Mouse (Mus musculus) retina, embryonic 14.5 days (tissue): ENCODE data around the gene Fktn.
"Not testable (repeated sequence)": the region's sequence is repeated elsewhere in the genome, so short reads cannot be mapped to it uniquely, and the experiment has no call there.

Experiments
- DNase-seq: peaks from one replicate; pipeline ENCODE4 v3.0.0-alpha.2; 2015; ENCODE audit warnings: low spot score

Fktn gene

DNA sequence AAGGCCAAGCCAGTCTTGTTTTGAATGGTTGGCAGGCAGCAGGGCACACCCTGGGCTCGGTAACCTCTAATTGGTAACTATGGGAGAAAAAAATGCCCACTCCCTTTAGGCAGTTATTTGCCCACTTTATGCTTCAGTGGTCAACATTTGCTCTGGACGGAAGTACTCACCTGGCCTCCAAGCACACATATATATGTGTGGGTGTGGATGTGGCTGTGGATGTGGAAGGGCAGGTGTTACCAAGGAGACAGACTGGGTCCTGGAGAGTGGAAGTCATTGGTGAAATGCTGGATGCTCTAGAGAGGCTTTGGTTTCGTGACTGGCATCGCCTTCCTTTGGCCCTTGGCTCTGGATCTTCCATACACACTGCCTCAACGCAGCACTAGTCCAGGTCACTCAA, 58.2 kb downstream of the Fktn start:
- no peak for DNase-seq

DNA sequence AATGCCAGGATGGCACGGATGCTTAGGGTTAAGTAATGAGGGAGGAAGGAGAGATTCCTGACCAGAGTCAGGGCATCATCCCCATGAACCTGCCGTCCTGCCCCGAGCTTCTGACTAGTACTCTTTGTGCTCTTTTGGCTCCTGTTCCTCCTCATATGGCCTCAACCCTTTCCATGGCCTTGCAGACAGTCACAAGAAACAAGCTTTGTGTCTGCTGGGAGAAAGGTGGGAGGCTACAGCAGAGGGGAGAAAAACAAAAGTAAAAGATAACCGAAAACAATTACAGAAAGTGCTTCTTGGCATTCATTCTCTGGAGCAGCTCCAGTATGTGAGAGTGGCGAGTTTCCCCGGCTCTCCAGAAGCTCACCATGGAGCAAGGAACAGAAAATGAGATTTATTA, 60.1 kb downstream of the Fktn start:
- DNase-seq = no peak

DNA sequence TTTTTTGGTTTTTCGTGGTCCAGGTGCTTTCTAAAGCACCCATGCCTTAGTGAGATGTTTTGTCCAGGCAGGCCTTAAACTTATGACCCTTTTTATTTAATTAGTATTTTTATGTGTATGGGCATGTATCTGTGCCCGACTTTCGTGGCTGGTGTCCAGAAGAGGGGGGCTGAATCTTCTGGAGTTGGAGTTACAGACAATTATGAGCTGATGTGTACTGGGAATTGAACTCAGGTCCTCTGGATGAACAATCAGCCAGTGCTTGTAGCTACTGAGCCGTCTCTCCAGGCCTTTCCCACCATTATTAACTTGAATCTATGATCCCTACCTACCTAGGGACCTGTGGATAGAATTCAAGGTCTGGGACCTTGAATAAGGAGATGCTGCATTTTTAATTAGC, 67.6 kb downstream of the Fktn start:
- DNase-seq = no peak

DNA sequence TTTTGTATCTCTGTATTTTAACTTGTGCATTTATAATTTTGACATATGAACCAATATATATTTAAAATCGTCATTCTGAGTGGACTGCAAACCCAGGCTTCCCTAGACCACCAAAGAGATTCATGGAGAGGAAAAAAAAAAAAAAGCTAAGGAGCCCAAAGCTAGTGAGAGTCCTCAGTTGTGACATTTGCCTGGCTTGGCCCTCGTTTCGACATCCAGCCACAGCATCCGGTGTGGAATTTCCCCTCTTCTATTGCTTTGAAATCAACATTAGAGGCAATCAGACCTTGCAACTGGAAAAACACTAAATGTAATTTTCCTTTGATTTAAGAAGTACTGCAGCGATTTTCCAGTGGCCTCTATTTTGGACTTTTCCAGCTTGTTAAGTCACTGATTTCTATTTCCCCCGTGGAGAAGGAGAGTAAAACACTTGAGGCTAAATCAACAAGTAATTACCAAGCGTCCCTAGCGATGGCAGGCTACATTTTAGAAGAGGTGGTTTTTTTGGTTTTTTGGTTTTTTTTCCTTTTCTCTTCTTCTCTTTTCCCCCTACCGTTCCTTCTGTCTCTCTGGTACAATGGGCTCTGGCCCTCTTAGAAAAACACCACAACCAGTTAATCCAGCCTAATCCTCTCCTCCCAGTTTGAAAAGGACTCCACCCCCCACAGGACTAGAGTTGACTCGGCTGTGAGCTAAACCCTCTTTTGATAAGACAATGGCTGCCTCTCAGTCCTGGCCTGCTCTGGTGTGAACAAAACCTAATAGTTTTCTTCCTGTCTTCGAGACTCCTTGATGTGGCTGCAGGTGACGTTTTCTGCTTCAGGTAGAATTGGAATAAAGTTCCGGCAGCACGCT, 68.6 kb downstream of the Fktn start:
- DNase-seq = no peak

DNA sequence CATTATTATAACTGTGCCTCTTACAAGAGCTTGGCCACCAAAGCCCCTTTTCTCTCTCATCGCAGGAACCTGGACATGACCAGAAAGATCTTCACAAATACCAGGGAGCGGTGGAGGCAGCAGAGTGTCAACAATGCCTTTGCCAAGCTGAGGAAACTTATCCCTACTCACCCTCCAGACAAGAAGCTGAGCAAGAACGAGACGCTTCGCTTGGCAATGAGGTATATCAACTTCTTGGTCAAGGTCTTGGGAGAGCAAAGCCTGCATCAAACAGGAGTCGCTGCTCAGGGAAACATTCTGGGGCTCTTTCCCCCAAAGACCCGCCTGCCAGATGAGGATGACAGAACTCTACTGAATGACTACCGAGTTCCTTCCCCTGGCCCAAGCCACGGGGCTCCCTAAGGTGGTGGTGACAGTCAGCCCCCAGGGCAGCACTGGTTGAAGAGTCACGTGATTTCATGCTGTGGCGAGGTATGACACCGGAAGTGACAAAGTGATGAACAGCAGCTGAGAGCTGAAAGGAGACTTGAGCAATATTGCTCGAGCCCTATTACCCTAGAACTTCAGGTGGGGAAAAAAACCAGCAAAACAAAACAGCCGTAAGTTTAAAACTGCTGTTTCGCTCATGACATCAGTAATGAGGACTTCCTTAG, 72.1 kb downstream of the Fktn start:
- no peak for DNase-seq

DNA sequence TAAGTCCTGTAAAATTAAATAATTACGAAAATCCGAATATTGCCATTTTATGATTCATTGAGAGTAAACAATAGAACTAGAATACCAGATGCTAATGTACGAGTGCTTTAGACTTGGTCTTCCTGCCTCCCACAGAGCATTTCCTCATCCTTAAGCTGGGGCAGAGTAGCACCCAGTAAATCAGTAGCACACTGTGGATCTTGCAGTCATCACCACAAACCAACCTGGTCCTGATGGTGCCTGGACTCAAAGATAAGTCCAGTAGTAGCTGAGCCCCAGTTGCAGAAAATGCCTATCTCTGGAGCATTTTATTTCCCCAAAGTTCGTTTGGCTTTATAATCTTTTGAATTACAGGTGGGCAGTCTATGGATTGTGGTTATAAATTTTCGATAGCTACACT, 73.1 kb downstream of the Fktn start:
- DNase-seq = no peak

DNA sequence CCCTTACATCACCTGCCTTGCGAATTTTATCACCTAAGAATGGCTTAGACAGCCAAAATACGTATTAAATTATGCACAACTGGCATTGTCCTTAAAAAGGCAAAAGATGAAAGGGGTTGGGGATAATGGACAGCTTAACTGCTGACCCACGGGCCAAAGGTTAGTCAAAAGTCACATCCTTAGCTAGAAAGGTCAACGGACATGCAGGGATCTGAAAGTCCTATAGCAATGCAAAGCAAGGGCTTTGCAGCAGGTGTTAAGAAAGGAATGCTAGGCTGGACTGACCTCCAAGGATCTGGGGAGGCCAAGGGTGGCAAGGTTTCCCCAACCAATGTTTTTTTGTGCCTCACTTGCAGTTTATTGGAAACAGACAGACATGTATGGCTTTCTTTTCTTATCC, 75.5 kb downstream of the Fktn start:
- DNase-seq = no peak

DNA sequence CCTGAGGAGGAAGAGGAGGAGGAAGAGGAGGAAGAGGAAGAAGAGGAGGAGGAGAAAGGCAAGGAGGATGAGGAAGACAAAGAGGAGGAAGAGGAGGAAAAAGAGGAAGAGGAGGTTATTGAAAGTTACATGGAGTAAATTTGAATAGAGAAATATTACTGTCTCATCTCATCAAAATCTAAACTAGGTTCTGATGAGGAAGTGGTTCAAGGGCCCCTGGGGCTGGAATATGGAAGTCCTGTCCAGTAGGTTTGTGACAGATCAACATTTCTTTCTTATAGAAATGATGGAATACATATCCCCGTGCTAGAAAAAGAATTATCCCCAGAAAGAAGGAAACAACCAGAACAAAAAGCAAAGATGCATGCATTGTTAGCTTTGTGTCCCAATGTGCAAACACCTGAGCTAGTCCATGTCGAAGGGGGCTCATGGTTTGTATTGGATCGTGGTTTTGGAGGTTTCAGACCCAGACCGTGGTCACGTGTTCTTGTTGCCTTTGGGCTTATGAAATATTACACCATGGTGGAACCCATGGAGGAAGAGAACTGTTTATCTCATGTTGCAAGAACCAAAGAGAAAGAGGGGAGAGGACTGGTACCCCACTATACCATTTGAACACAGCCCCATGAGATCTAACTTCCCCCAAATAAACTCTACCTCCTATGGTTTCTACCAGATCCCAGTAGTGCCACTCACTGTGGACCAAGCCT, 80.6 kb downstream of the Fktn start:
- DNase-seq = no peak

DNA sequence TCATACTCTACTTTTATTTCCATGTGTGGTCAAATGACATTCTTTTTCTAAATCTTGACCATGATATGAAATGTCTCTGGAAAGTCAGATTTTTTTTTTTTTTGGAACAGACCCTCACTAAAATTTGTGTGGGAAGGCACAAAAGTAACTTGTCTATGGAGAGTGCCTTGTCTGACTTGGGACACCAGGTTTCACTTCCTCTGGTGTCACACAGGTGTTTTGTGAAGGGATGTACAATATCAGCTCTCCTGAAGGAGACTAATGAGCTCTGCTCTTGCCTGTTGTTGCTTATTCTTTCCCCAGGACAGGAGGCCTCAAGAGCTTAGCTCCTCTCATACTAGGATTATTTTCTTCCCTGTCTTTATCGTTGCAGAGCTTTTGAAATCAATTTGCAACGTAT, 81.3 kb downstream of the Fktn start:
- no peak for DNase-seq

DNA sequence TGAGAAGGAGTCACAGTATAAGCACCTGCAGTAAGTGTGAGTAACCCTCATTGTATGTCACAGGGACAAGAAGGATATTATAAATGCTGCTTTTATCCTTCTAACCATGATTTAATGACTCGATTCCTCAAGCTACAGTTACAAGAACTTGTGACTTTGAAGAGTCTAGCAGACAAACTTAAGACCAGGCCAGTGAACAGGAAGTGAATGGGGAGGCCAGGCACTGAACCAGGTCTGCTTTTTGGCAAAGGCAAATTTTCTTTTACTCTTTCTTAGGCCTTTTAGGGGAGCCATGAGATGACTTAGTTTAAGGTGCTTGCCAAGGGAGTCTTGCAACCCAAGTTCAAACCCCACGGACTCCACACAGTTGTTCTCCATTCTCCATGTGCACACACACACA, 81.9 kb downstream of the Fktn start:
- no peak for DNase-seq

DNA sequence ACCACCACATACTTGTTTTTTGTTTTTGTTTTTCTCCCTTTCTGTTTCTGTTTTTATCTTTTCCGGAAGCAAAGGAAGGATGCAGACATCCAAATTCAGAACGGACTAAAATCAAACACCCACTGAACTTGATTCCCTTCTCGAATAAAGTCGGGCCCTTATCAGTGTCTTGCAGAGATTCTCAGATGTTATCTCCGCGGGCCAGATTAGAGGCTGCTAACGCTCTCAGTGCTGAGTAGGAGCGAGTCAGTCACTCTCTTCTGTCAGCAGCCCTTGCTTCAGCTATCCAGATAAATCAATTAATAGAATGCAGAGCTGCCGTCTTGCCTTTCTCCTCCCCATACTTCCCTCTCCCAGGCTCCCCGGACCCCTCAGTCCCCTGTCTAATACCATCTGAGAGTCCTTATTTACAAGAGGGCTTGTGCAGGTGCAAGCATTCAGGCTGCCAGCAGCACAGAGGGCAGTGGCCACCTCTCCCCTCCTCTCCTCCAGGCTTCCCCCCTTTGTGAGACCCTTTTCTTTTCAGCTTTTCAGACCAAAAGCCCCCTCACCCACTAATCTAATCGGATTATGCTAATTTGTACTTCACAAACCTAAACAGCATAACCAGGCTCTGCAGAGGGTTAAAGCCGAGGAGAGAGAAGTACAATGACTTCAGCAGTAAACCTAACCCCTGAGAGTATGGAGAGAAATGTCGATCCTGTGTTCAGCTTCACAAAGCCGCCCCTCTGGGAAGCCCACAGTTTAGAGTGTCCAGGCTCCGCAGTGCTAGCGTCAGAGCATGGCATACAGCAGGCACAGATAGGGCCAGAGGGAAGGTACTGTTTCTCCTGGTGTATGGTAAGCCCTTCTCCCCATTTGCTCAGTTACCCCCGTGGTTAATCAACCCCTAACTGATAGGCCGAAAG, 83.3 kb downstream of the Fktn start:
- DNase-seq = peak; percentile 35

DNA sequence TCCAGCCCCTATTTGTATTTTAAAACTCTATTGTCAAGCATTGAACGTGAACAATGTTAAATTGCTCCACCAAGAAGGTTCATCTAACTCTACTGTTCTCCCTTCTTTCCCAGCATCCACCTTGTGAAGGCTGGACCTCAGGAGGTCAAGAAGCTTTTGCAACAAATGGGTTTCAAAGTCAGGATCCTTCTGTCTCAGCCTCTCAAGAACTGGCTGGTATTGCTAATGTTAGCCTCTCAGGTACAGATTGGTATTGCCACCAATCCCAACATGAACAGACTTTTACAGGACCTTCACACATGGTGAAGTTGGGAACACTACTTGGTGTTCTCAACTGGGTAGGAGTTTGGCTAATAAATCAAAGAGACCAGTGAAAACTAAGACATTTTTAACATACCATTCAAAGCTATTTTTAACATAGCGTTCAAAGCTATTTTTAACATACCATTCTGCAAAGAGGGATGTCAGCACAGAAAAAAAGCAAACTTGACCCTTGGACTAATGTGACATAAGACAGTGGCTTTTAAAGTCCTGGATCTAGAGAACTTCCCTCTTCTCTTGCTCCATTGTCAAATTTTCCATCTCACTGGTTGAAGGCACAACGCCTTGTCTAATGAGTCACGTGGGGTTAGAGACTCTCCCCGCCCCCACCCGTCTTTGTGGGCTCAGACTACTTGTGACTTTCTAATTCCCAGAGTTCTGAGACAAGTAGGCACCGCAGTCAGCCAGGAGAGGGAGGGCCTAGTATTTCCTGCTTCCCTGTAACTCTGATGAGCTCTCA, 85.3 kb downstream of the Fktn start:
- peak; percentile 42 for DNase-seq

DNA sequence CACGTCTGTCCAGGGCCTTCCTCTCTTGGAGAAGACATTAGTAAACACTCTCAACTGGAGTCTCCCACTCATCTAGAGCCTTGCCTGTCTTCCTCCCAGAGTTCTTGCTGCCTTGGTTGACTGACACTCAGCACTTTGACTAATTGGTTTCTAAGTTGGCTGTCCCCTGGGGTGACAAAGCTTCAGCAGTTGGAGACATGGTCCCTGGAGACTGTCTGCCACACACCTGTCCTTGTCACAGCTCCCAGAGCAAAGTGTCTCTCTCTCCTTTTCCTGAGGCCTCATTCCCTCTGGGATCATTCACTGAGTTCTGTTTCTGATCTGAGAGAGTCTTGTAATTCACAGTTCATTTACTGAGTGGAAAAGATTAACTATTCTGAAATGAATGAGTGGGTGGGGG, 86.0 kb downstream of the Fktn start:
- no peak for DNase-seq

DNA sequence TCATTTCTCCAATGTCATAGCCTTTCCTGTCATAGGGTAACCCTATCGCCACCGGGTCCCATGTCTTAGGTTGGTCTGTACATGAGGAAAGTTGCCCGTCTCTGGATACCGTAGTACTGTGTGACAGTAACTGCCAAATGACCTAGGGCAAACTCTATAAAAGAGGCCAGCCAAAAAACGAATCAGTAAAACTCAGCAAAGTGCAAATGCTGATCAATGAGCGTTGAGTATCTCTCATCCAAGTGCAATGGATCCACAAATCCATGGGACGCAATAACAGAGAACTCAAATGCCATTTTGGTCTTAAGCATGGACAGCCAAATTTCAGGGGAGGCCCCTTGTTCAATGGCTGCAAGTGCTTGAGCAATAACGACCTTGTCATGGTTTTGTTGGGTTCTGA, 89.9 kb downstream of the Fktn start:
- DNase-seq = not testable (repeated sequence)

DNA sequence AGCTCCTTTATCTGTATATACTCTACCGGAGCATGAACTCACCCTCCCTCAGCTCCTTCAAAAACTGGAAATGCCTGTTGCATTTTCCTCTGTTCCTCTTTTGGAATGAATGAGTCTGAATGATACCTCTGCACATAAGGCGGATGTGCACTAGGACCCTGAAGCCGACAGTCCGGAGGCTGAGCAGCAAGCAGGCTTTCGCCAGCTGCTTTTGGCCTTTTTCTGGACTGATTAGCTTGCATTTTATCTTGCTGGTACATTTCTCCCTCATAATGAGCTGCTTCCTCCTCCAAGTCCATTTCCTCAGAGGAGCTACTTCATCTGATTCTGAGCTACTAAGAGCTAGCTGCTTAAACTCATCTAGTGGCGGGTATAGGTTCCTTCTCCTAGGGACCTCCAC, 92.6 kb downstream of the Fktn start:
- not testable (repeated sequence) for DNase-seq

DNA sequence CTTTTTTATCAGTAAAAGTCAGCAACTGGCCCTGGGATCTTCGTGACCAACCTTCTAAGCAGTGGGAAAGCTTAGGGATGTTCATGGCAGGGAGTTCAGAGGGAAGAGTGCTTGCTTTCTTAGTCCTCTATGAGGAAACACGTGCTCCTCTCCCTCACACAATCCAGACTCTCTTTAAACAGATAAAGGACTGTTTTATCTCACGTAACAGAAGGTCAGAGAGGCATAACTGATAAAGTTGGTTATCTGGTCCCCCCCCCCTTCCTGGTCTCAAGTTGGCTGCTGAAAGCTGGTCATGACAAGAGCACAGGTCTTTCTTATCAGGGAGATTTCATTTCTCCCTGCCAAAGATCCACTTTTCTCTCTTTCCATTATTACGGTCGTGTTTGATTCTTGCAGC, 104.5 kb downstream of the Fktn start:
- no peak for DNase-seq

DNA sequence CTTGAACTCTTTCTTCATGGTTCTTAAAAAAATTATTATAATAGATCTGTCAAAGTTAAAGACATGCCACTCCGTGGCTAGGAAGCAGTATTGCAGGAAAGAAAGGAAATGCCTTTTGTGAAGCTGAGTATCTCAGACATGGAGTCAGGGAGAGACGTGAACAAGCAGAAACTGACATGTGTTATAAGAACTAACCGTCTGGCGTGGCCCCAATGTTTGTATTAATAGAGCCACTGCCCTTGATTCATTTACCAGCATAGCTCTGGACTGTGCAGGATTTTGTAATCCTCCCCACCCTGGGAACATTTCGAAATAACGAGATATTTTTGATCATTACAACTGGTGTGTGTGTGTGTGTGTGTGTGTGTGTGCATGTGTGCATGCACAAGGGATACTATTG, 109.9 kb downstream of the Fktn start:
- no peak for DNase-seq

DNA sequence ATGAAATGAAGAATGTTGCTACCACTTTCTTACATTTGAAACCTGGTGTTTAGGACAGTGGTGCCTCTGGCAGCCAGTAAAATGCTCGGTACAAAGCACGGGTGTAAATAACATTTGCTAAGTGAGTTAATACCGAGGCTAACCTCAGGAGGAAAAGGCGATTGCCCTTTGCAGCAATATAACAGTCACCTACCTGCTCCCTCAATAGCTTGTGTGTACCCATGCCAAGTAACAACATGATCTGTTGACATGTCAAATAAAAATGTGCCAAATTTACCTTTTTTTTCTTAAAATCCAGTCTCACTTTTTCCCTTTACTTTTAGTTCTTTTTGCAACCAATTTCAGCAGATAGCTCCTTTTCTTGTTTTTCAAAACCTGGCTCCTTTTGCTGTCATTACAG, 111.0 kb downstream of the Fktn start:
- DNase-seq = no peak

DNA sequence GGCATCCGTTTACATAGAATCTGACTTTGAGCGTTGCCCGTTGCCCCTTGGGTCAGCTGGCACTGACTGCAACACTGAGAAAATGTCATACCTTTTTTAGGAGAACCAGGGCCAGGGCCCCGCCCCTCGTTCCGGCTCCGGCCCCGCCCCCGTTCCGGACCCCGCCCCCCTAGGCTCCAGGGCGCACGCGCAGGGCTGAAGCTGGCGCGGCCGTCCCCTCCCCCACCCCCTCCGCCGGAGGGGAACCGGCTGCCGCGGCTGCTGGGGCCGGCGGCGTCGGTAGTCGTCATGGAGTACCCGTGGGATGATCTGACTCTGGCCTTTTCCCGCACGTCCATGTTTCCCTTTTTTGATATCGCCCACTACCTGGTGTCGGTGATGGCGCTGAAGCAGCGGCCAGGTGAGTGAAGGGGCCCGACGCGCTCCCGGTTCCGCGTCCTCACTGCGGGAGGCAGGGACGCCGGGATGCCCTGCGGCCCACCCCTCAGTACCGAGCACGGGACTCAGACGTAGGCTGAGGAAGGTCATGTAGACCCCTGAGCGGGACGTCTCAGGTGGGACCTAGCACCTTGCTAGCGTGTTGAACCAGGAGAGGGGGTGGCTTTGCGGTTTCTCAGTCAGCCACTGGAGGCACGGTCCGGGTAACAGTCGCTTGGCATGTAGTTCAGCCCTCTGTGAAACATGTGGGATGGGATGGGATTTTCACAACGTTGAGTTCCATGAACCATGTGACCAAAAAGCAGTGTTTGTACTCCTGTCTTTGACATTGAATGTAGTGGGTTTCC, 112.2 kb downstream of the Fktn start, which contains the start of gene Tmem38b:
Gene Tmem38b, plus strand, starts transcription at position 225 of the 785 bp plus-strand sequence.
- DNase-seq = peak; percentile 85

DNA sequence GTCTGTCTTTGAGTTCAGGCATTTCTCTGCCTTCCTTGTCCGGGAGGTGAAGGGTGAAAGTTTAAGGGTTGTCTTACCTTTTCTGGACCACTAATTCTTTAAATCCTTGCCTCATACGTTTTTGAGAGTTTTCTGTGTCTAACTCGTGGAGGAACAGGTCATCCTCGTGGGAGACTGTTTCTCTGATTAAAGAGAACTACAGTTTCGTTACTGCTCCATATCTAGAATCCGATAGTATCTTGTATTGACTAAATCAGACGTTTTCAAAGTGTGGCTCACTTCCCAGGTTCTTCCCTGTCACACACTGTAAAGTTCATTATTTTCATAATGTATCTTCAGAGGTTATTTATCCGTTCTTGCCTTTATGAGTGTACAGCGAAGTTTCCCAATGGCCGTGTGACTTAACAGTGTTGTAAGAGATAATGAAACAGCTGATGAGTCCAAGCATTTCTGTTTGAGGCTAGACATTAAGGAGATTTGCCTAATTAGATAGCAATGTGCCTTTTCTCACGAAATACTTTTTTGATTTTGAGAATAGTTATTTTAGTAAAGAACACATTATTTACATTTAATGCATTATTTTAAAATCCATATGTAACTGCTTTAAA, 112.9 kb downstream of the Fktn start:
- DNase-seq = peak; percentile 18
